Mouse (Mus musculus) stomach, embryonic 14.5 days (tissue): ENCODE measurements around the gene Gm10553. TPM values are rescaled to one million over a fixed set of nuclear protein-coding genes. Genes with fewer than 3 reads are reported as not detected.
"Not testable (repeated sequence)": the region's sequence is repeated elsewhere in the genome, so short reads cannot be mapped to it uniquely, and the experiment has no call there.

ENCODE experiments used
- ATAC-seq: fragments of 200-750 bp; cut with Nextera tagmentation; 2 replicates; pipeline ENCODE4 v1.8.0; 2017; ENCODE audit warnings: low read depth, moderate TSS enrichment; ENCODE audit not compliant: insufficient number of reproducible peaks, insufficient read depth, low FRiP score
- H3K27ac ChIP-seq: fragments of 300-500 bp; sonication (generic); 2 replicates; pipeline ENCODE4 v1.5.1; 2014; ENCODE audit warnings: mild to moderate bottlenecking, low read length, moderate library complexity, mixed read lengths
- H3K27me3 ChIP-seq: fragments of 300-500 bp; sonication (generic); 2 replicates; pipeline ENCODE4 v1.6.1; 2014; ENCODE audit warnings: low read length, control low read depth, mixed read lengths; ENCODE audit not compliant: control insufficient read depth, insufficient read depth
- H3K36me3 ChIP-seq: fragments of 300-500 bp; sonication (generic); 2 replicates; pipeline ENCODE4 v1.6.1; 2014; ENCODE audit warnings: mild to moderate bottlenecking, control low read depth, low read length, moderate library complexity, mixed read lengths; ENCODE audit not compliant: control insufficient read depth, insufficient read depth
- H3K4me1 ChIP-seq: fragments of 300-500 bp; sonication (generic); 2 replicates; pipeline ENCODE4 v1.6.1; 2014; ENCODE audit warnings: low read length, control low read depth, mixed read lengths; ENCODE audit not compliant: control insufficient read depth, insufficient read depth
- H3K4me2 ChIP-seq: fragments of 300-500 bp; sonication (generic); replicated peaks from 2 replicates; pipeline ENCODE4 v1.6.1; 2014; ENCODE audit warnings: low read depth, low read length, control low read depth
- H3K4me3 ChIP-seq: fragments of 300-500 bp; sonication (generic); 2 replicates; pipeline ENCODE4 v1.5.1; 2014; ENCODE audit warnings: low read depth, low read length, control low read depth
- H3K9ac ChIP-seq: fragments of 300-500 bp; sonication (generic); replicated peaks from 2 replicates; pipeline ENCODE4 v1.6.1; 2014; ENCODE audit warnings: low read depth, mild to moderate bottlenecking, control low read depth, low read length, moderate library complexity, mixed read lengths
- H3K9me3 ChIP-seq: fragments of 300-500 bp; sonication (generic); 2 replicates; pipeline ENCODE4 v1.6.1; 2016; ENCODE audit warnings: low read depth, low read length, control low read depth; ENCODE audit not compliant: control insufficient read depth
- WGBS: fragments of 180-500 bp; shearing (Covaris S2); extraction: QIAGEN DNeasy Blood & Tissue Kit; methylation state at CpG from one replicate; pipeline ENCODE4 v1.1.7; 2014; 5-methylcytosine and 5-hydroxymethylcytosine counted together
- polyA plus RNA-seq: library from polyadenylated mRNA; unstranded; fragments of >200 nt; fragmentation: Nextera tagmentation; extraction: Ambion mirVana; gene quantifications from 2 replicates; pipeline ENCODE4 v1.2.1, GENCODE M21; 2014

Gene Gm10553
- polyA plus RNA-seq, 1 experiment from 2014 or later: not detected

DNA sequence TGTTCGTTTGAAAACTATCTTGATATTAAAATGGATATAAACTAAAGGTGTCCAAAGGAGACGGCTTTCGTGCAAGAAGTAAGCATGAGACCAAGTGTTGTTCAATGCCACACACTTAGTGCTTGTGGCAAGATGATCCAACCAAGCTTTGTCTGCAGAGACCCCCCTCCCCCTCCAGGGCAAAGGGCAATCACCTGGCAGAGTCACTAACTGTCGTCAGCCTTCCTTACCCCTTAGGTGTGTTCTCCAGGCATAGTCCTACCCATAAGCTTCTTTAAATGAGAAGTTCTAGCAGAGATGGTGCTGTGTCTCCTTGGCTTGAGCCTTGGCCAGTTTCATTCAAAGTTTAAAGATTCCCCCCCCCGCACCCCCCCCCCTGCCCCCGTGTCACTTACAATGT, 17.6 kb downstream of the Gm10553 start:
- H3K4me2 ChIP-seq, H3K9ac ChIP-seq, H3K27ac ChIP-seq, H3K4me3 ChIP-seq, H3K36me3 ChIP-seq, H3K4me1 ChIP-seq, H3K27me3 ChIP-seq, H3K9me3 ChIP-seq, ATAC-seq: not testable (repeated sequence)
- 52% methylated on average over 4 of the region's 6 CpGs for WGBS

DNA sequence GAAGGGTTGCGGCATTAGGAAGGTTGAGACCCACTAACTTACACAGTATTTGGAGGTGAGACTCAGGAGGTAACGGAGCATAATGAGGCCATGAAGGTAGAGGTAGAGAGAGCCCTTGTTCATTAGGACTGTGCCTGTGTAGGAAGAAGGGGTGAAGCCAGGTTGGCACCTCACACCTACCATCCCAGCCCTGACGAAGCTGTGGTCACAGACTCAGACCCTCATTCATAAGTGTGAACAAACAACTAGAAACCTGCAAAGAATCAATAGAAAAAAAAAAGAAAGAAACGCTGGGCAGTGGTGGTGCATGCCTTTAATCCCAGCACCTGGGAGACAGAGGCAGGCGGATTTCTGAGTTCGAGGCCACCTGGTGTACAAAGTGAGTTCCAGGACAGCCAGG, 18.4 kb downstream of the Gm10553 start:
- 71% methylated on average over 5 of the region's 6 CpGs for WGBS
- not testable (repeated sequence) for H3K9ac ChIP-seq, H3K4me1 ChIP-seq, H3K36me3 ChIP-seq, H3K4me3 ChIP-seq, ATAC-seq, H3K4me2 ChIP-seq, H3K9me3 ChIP-seq, H3K27me3 ChIP-seq, H3K27ac ChIP-seq

DNA sequence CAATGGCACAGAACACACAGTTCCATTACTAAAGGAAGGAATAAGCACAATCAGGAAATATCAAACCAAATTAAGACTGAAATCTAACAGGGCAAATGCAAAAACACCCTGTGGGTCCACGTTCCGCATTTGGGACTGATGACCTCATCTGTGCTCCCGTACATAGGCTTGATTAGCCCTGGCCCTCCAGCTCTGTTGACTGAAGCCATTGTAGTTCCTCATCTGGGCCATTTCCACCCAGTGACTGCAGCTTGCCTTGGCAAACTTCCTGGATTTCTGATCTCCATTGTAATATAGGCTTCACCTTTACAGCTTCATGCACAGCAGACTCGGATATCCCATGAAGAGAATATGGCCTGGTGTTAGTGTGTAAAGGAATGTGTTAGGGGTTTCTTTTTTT, 21.9 kb downstream of the Gm10553 start:
- not testable (repeated sequence) for H3K9ac ChIP-seq, ATAC-seq, H3K36me3 ChIP-seq, H3K27me3 ChIP-seq, H3K4me1 ChIP-seq, H3K4me3 ChIP-seq, H3K27ac ChIP-seq, H3K4me2 ChIP-seq, H3K9me3 ChIP-seq
- WGBS: 88% methylated on average over 4 of the region's 4 CpGs

DNA sequence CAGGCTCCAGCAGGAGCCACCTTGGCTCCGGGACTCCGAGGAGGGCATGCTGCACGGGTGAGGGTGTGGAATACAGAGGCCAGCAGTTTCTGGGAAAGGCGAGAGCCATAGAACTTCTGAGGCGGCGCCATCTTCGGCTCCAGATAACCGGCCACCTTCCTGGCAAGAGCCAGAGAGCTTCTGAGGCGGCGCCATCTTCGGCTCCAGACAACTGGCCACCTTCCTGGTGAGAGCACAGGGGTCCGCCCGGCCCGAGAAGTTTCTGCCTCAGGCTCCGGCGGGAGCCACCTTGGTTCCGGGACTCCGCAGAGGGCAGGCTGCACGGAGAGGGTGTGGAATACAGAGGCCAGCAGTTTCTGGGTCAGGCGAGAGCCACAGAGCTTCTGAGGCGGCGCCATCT, 33.7 kb downstream of the Gm10553 start:
- H3K9ac ChIP-seq, H3K36me3 ChIP-seq, H3K4me3 ChIP-seq, H3K4me2 ChIP-seq, ATAC-seq, H3K4me1 ChIP-seq, H3K27me3 ChIP-seq, H3K9me3 ChIP-seq, H3K27ac ChIP-seq: not testable (repeated sequence)
- 88% methylated on average over 22 of the region's 22 CpGs for WGBS

Other genes starting within 250 kb of the Gm10553 start
- 0.20 and 0.42 TPM in 2 replicates for gene Slc16a14, start 165.0 kb upstream of the Gm10553 start, polyA plus RNA-seq
- not detected in 2 replicates for gene A530032D15Rik, start 9.7 kb downstream of the Gm10553 start, polyA plus RNA-seq
- gene C130026I21Rik, start 170.4 kb downstream of the Gm10553 start, polyA plus RNA-seq: not detected in 2 replicates